Mouse (Mus musculus): Measurements from ENCODE around the gene Slc2a4. TPM values are rescaled to one million over a fixed set of nuclear protein-coding genes. Genes with fewer than 3 reads are reported as not detected.
"Not testable (repeated sequence)": the region's sequence is repeated elsewhere in the genome, so short reads cannot be mapped to it uniquely, and the experiment has no call there.

The Slc2a4 gene
- polyA plus RNA-seq, 1 experiment from 2014 or later, result 9.6 TPM

DNA sequence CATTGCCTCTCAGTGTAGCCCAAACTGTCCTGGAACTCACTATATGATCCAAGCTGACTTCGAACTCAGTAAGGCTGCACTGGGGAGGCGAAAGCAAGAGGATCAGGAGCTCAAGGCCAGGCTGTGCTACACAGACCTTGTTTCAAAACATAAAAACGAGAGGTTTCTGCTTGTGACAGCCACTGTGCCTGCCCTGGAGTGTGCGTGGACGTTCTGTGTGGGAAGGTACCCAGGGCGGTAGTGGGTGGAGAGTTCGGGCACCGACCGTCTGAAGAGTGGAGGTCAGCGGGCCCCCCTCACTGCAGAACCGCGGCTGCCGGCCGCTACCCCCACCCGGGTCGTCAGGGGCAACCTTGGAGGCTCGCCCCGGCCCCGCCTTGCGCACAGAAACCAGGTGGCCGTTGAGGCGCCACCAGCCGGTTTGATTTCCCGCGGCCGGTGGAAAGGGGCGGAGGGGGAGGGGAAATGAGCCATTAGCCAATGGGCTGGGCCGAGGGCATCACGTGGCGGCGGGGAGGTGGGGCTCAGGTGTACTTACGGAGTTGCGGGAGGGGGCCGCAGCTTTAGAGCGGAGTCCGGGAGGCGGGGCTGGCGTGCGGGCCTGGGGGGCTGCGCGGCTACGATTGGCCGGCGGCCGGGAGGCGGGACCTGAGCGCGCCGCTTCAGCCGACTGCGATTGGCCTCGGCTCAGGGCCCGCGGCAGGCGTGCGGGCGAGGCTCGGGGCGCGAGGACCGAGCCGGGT, 12.7 kb downstream of the Slc2a4 start, which contains the start of gene Ybx2:
Ybx2 (plus strand) TSS at position 660 of the 743 bp plus-strand sequence.
- Histone ChIP-seq H3K36me3 (no peaks in the 10 kb centered on the region), H3K27me3 (peaks cover 56% of the 10 kb centered on the region), H3K4me3 (peak within 1 kb of the TSS; percentile 63), H3K27ac (no peak within 1 kb of the TSS), H3K9ac (peak within 1 kb of the TSS; percentile 81), H3K9me3 (replicated peaks) (no peaks in the 10 kb centered on the region), H3K4me1 (peaks cover 13% of the 10 kb centered on the region), H3K4me2 (replicated peaks) (peak within 1 kb of the TSS; percentile 100)
- peak; percentile 91 for ATAC-seq (ENCODE audit: low FRiP score)
- WGBS, result 3% methylated on average over 38 of the region's 62 CpGs

DNA sequence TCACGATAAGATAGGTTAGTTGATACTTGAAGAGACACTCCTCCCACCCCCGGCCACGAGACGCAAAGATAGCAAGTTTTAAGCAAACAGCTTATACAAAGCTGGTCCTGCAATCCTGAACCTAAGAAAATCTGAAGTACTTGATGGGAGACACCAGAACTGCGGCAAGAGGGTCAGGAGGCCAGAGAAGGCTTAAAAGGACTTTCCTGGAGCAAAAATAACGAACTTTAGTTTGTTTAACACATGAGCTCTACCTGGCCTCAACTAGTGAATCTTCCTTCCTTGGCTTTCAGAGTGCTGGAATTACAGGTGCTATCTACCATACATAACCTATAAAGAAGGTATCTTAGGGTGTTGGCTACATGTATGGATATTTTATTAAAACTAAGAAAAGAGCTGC, 13.3 kb downstream of the Slc2a4 start:
- 23% methylated on average over 6 of the region's 6 CpGs for WGBS
- Histone ChIP-seq H3K9ac (no peak overlapping the region), H3K4me2 (replicated peaks) (peak overlapping the region; percentile 43; the same call in 1 of the 2 replicates), H3K4me1 (peaks cover 13% of the 10 kb centered on the region), H3K9me3 (replicated peaks) (no peaks in the 10 kb centered on the region), H3K36me3 (no peaks in the 10 kb centered on the region), H3K27me3 (peaks cover 52% of the 10 kb centered on the region), H3K27ac (no peak overlapping the region), H3K4me3 (no peak overlapping the region)
- ATAC-seq (ENCODE audit: low FRiP score), result no peak

DNA sequence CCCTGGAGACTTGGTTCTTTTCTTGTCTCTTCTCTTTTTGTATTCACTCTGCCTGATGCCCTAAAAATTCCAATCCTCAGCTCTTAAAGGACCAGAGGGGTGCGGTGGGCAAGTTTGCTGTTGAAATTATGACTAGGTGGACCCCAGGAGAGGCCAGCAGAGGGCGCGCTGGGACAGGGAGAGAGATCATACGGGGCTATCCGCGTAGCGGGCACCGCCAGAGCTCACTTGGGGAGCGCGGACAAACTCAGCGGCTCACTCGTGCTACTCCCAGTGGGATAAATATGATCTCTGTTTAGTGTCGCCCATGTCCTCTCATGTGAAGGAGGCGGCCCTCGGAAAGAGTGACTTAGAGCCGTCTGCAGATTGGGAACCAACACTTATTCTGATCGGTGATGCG, 13.8 kb downstream of the Slc2a4 start:
- H3K4me3 ChIP-seq, result no peak overlapping the region
- H3K27ac ChIP-seq, result no peak overlapping the region
- H3K9ac ChIP-seq, result no peak overlapping the region
- H3K9me3 ChIP-seq (replicated peaks), result no peaks in the 10 kb centered on the region
- H3K4me2 ChIP-seq (replicated peaks), result peak overlapping the region; percentile 43
- H3K4me1 ChIP-seq, result peaks cover 13% of the 10 kb centered on the region
- no peaks in the 10 kb centered on the region for H3K36me3 ChIP-seq
- 1% methylated on average over 18 of the region's 18 CpGs for WGBS
- ATAC-seq (ENCODE audit: low FRiP score), result no peak
- H3K27me3 ChIP-seq, result peaks cover 47% of the 10 kb centered on the region

DNA sequence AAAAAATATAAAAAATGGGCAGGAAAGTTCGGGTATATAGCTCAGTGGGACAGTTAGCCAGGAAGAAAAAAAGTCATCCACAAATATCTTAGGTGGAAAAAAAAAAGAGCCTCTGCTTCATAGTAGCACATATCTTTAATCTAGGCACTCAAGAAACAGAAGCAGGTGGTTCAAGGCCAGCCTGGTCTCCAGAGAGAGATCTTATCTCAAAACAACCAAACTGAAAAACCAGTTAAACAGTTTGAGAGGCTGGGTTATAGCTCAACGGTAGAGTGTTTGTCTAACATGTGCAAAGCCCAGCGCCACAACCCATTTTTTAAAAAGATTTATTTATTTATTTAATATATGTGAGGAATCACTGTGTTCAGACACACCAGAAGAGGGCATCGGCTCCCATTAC, 14.9 kb downstream of the Slc2a4 start:
- WGBS, result 82% methylated on average over 4 of the region's 4 CpGs
- no peak overlapping the region for H3K27ac ChIP-seq
- ATAC-seq (ENCODE audit: low FRiP score), result no peak
- H3K4me1 ChIP-seq, result peaks cover 13% of the 10 kb centered on the region
- H3K9me3 ChIP-seq (replicated peaks), result no peaks in the 10 kb centered on the region
- peaks cover 36% of the 10 kb centered on the region for H3K27me3 ChIP-seq
- H3K36me3 ChIP-seq, result no peaks in the 10 kb centered on the region
- H3K9ac ChIP-seq, result no peak overlapping the region
- no peak overlapping the region for H3K4me3 ChIP-seq
- H3K4me2 ChIP-seq (replicated peaks), result no peak overlapping the region

DNA sequence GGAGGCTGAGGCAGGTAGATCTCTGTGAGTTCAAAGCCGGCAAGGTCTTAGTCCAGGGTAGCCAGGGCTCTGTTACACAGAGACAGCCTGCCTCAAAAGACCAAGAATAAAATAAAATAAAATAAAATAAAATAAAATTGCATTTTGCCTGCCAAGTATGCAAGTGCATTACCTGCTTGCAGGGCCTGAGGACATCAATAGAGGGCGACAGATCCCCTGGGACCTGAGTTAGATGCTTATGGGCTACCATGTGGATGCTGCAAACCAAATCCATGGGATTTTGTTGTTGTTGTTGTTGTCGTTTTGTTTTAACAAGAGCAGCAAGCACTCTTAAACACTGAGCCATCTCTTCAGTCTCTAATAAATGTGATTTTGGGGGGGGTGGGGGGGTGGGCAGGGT, 15.7 kb downstream of the Slc2a4 start:
- H3K36me3 ChIP-seq, result no peaks in the 10 kb centered on the region
- ATAC-seq (ENCODE audit: low FRiP score), result no peak
- H3K27me3 ChIP-seq, result peaks cover 27% of the 10 kb centered on the region
- H3K4me2 ChIP-seq (replicated peaks), result no peak overlapping the region
- no peaks in the 10 kb centered on the region for H3K9me3 ChIP-seq (replicated peaks)
- no peak overlapping the region for H3K9ac ChIP-seq
- H3K27ac ChIP-seq, result no peak overlapping the region
- H3K4me3 ChIP-seq, result no peak overlapping the region
- WGBS, result 34% methylated on average over 3 of the region's 3 CpGs
- peaks cover 13% of the 10 kb centered on the region for H3K4me1 ChIP-seq

DNA sequence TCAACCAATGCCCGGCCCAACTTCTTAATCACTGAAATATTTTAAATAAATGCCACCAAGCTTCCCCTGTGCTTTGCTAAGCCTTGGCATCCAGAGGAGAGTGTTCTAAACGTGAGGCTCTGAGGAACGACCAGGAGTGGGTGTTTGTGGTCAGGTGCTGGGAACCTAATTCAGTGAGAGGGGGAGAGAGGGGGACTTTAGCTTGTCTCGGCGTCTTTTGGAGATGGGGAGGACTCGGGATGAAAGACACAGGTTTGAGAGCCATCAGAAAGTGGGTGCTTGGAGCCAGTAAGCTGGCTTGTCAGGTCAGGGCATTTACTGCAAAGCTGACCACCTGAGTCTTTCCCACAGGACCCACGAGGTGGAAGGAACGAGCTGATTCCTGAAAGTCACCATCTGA, 16.2 kb downstream of the Slc2a4 start:
- H3K4me3 ChIP-seq, result no peak overlapping the region
- H3K9me3 ChIP-seq (replicated peaks), result no peaks in the 10 kb centered on the region
- H3K4me1 ChIP-seq, result peaks cover 11% of the 10 kb centered on the region
- peaks cover 23% of the 10 kb centered on the region for H3K27me3 ChIP-seq
- no peaks in the 10 kb centered on the region for H3K36me3 ChIP-seq
- no peak overlapping the region for H3K4me2 ChIP-seq (replicated peaks)
- no peak for ATAC-seq (ENCODE audit: low FRiP score)
- H3K9ac ChIP-seq, result no peak overlapping the region
- WGBS, result 74% methylated on average over 8 of the region's 8 CpGs
- no peak overlapping the region for H3K27ac ChIP-seq

DNA sequence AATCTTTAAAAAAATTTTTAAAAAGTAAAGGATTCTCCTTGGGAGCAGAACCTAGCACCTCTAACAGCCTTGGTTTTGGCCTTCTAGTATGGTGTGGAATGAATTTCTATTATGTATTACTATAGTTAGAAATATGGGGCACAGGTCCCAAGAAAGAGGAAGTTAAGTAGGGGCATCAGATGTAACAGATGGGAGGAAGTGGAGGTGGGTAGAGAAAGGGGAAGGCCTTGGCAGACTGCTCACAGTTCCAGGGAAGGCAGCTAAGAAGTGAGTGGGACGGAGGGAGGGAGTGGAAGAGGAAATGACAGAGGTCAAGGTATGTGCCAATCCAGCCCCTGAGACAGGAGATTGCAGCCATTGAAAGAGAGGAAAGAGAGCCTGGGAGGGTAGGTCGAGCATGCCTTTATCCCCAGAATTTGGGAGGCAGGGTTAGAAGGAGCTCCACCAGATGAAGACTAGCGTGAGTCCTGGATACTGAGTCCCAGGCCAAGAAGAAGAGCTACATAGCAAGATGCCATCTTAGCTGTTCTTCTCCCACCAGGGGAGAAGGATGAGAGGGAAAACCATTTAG, 16.9 kb downstream of the Slc2a4 start:
- no peak for ATAC-seq (ENCODE audit: low FRiP score)

DNA sequence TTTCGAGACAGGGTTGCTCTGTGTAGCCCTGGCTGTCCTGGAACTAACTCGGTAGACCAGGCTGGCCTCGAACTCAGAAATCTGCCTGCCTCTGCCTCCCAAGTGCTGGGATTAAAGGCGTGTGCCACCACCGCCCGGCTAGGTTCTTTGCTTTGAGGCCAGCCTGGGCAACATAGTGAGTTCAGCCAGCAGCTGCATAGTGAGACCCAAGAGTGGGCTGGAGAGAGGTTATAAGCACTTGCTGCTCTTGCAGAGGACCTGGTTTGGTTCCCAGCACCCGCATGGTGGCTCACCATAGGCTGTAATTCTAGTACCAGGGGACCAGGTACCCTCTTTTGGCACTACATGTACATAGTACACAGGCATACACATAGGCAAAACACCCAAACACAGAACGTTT, 17.8 kb downstream of the Slc2a4 start:
- not testable (repeated sequence) for H3K9ac ChIP-seq; H3K36me3 ChIP-seq; H3K9me3 ChIP-seq (replicated peaks); ATAC-seq (ENCODE audit: low FRiP score); H3K4me2 ChIP-seq (replicated peaks); H3K4me3 ChIP-seq; H3K4me1 ChIP-seq; H3K27ac ChIP-seq; H3K27me3 ChIP-seq
- WGBS, result 81% methylated on average over 8 of the region's 8 CpGs

More for the DNA sequence above, 16.9 kb downstream of the Slc2a4 start:
- H3K27ac ChIP-seq, result no peak overlapping the region
- no peak overlapping the region for H3K4me2 ChIP-seq (replicated peaks)
- 66% methylated on average over 3 of the region's 3 CpGs for whole genome bisulfite sequencing
- H3K9me3 ChIP-seq (replicated peaks), result no peaks in the 10 kb centered on the region
- no peaks in the 10 kb centered on the region for H3K36me3 ChIP-seq
- H3K9ac ChIP-seq, result no peak overlapping the region
- H3K4me3 ChIP-seq, result no peak overlapping the region
- H3K4me1 ChIP-seq, result peaks cover 4% of the 10 kb centered on the region
- H3K27me3 ChIP-seq, result peaks cover 15% of the 10 kb centered on the region; the same call in 1 of the 2 replicates

DNA sequence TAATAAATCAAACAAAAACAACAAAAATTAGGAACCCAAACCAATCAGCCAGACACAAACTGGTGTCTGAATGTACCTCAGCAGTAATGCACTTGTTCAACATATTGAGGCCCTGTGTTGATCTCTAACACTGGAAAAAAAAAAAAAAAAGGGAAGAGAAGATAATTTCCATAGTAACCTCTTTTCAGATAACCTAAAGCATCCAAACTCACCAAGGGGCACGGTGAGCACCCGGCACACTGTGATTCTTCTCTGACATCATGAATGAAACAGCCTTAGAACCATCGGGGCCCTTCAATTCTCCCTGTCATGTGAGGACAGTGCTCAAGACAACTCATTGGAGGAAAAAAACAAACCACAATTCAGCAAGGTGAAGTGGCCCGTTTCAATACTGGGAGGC, 18.3 kb downstream of the Slc2a4 start:
- 0 out of 2 replicates have a peak, but pooled peaks cover 3% of the 10 kb centered on the region for H3K27me3 ChIP-seq
- no peak overlapping the region for H3K27ac ChIP-seq
- no peak overlapping the region for H3K4me2 ChIP-seq (replicated peaks)
- no peaks in the 10 kb centered on the region for H3K4me1 ChIP-seq
- no peak for ATAC-seq (ENCODE audit: low FRiP score)
- no peak overlapping the region for H3K9ac ChIP-seq
- H3K36me3 ChIP-seq, result no peaks in the 10 kb centered on the region
- WGBS, result 86% methylated on average over 4 of the region's 4 CpGs
- no peak overlapping the region for H3K4me3 ChIP-seq
- no peaks in the 10 kb centered on the region for H3K9me3 ChIP-seq (replicated peaks)

DNA sequence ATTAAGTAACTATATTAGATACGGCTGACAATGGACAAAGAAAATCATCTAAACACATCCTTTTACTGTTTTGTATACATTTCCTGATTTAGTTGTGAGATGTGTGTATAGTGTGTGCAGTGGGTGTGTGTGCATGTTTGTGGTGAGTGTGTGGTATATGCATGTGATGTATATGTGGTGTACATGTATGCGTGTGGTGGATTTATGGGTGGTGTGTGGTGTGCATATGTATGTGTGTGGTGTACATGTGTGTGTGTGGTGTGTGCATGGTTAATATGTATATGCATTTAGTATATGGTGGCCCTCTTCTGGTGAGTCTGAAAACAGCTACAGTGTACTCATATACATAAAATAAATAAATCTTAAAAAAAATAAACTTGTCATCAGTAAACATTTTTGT, 20.5 kb downstream of the Slc2a4 start:
- no peaks in the 10 kb centered on the region for H3K36me3 ChIP-seq
- no peak overlapping the region for H3K27ac ChIP-seq
- H3K4me2 ChIP-seq (replicated peaks), result no peak overlapping the region
- H3K4me3 ChIP-seq, result no peak overlapping the region
- ATAC-seq (ENCODE audit: low FRiP score), result no peak
- no peaks in the 10 kb centered on the region for H3K27me3 ChIP-seq
- no peaks in the 10 kb centered on the region; the same call in 1 of the 2 replicates for H3K4me1 ChIP-seq
- no peaks in the 10 kb centered on the region for H3K9me3 ChIP-seq (replicated peaks)
- no peak overlapping the region for H3K9ac ChIP-seq
- 97% methylated on average over 2 of the region's 2 CpGs for WGBS

DNA sequence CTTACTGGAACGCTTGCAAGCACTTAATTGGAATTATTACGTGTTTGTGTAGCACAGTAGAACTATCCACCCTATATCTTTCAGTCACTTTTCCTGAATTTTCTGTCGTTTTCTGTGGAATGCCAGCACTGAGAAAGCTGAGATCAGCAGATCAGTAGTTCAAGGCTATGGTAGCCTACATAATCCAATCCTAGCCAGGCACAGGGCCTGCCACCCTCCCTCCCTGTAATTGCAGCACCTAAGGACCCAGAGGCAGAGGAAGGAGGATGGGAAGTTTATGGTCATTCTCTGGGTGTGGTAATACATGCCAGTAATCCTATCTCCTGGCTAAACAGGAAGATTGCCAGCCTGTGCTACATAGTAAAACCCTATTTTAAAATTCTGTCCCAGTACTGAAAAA, 25.2 kb downstream of the Slc2a4 start:
- Histone ChIP-seq H3K9me3 (replicated peaks) (no peaks in the 10 kb centered on the region), H3K27ac (peak overlapping the region; percentile 93; the same call in 1 of the 2 replicates), H3K4me3 (no peak overlapping the region), H3K9ac (no peak overlapping the region), H3K27me3 (no peaks in the 10 kb centered on the region), H3K4me1 (peaks cover 17% of the 10 kb centered on the region), H3K4me2 (replicated peaks) (no peak overlapping the region), H3K36me3 (peaks cover 13% of the 10 kb centered on the region)
- ATAC-seq (ENCODE audit: low FRiP score), result no peak
- WGBS, result 76% methylated on average over 3 of the region's 3 CpGs

DNA sequence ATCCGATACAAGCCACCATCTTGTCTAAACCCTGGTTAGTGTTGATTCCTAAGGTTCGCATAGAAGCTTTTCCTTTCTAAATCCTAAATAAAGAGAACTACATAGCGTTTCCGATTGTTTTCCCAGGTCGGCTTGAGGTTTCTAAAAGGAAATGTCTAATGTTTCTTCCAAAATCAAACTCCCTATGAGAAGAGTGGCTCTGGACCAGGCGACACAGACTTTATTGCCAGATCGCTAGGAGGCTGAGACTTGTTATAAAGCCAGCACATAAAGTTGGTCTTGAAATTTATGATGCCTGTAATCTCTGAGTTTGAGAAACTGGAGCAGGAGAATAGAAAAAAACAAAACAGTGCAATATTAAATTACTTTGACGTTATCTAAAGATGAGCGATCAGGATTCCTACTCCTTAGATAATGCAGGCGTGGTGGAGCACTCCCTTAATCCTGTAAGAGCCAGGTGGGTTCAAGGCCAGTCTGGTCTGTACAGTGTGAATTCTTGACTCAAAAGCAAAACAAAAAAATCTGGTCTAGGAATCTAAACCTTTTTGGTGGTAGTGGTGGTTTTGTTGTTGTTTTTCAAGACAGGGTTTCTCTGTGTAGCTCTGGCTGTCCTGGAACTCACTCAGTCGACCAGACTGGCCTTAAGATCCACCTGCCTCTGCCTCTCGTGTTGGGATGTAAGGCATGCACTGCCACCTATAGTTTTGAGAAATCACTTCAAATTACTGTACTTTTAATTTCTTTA, 25.8 kb downstream of the Slc2a4 start:
- Histone ChIP-seq H3K27me3 (no peaks in the 10 kb centered on the region), H3K9me3 (replicated peaks) (no peaks in the 10 kb centered on the region), H3K9ac (peak overlapping the region; percentile 61), H3K4me2 (replicated peaks) (peak overlapping the region; percentile 66), H3K4me1 (peaks cover 18% of the 10 kb centered on the region), H3K27ac (peak overlapping the region; percentile 93), H3K4me3 (peak overlapping the region; percentile 98), H3K36me3 (peaks cover 19% of the 10 kb centered on the region)
- ATAC-seq (ENCODE audit: low FRiP score), result no peak
- 5% methylated on average over 12 of the region's 12 CpGs for WGBS
